Mouse (Mus musculus) stomach, embryonic 15.5 days (tissue): Measurements from ENCODE around the gene Mroh9. TPM values are rescaled to one million over a fixed set of nuclear protein-coding genes. Genes with fewer than 3 reads are reported as not detected.

ENCODE experiments used
- ATAC-seq: fragments of 200-750 bp; cut with Nextera tagmentation; 2 replicates; pipeline ENCODE4 v1.8.0; 2017; ENCODE audit warnings: low read depth, moderate number of reproducible peaks, moderate TSS enrichment; ENCODE audit not compliant: insufficient read depth, low FRiP score
- H3K27ac ChIP-seq: fragments of 300-500 bp; sonication (generic); 2 replicates; pipeline ENCODE4 v1.5.1; 2015; ENCODE audit warnings: mild to moderate bottlenecking, inconsistent platforms
- H3K27me3 ChIP-seq: fragments of 300-500 bp; sonication (generic); replicated peaks from 2 replicates; pipeline ENCODE4 v1.6.1; 2015; ENCODE audit warnings: inconsistent platforms
- H3K36me3 ChIP-seq: fragments of 300-500 bp; sonication (generic); 2 replicates; pipeline ENCODE4 v1.6.1; 2015; ENCODE audit warnings: inconsistent platforms
- H3K4me1 ChIP-seq: fragments of 300-500 bp; sonication (generic); 2 replicates; pipeline ENCODE4 v1.6.1; 2015; ENCODE audit warnings: inconsistent platforms
- H3K4me2 ChIP-seq: fragments of 300-500 bp; sonication (generic); 2 replicates; pipeline ENCODE4 v1.6.1; 2015; ENCODE audit warnings: mild to moderate bottlenecking, inconsistent platforms
- H3K4me3 ChIP-seq: fragments of 300-500 bp; sonication (generic); replicated peaks from 2 replicates; pipeline ENCODE4 v1.5.1; 2015; ENCODE audit warnings: inconsistent platforms
- H3K9ac ChIP-seq: fragments of 300-500 bp; sonication (generic); 2 replicates; pipeline ENCODE4 v1.6.1; 2015; ENCODE audit warnings: inconsistent platforms
- H3K9me3 ChIP-seq: fragments of 300-500 bp; sonication (generic); 2 replicates; pipeline ENCODE4 v1.6.1; 2016; ENCODE audit warnings: inconsistent platforms
- WGBS: fragments of 180-500 bp; shearing (Covaris S2); methylation state at CpG from one replicate; pipeline ENCODE4 v1.1.7; 2015; 5-methylcytosine and 5-hydroxymethylcytosine counted together
- polyA plus RNA-seq: library from polyadenylated mRNA; unstranded; fragments of >200 nt; fragmentation: Nextera tagmentation; extraction: Ambion mirVana; gene quantifications from 2 replicates; pipeline ENCODE4 v1.2.1, GENCODE M21; 2015

The Mroh9 gene
- not detected in 2 replicates for polyA plus RNA-seq

GRCm38 (mm10) chr1:163085570-163085969, at the start of gene Mroh9:
Mroh9 (minus strand) TSS chr1:163085670.
- Histone ChIP-seq H3K27me3 (no peaks in the 10 kb centered on the region), H3K36me3 (no peaks in the 10 kb centered on the region), H3K27ac (no peak within 1 kb of the TSS), H3K4me1 (no peaks in the 10 kb centered on the region), H3K9me3 (no peaks in the 10 kb centered on the region), H3K4me3 (no peak within 1 kb of the TSS), H3K4me2 (no peak within 1 kb of the TSS), H3K9ac (no peak within 1 kb of the TSS)
- WGBS = 84% methylated on average over 2 of the region's 2 CpGs
- no peak for ATAC-seq

GRCm38 (mm10) chr1:163129976-163130375, 44.5 kb upstream of the Mroh9 start:
- H3K9ac ChIP-seq = no peak overlapping the region
- WGBS = 49% methylated on average over 3 of the region's 3 CpGs
- no peak overlapping the region for H3K27ac ChIP-seq
- H3K4me3 ChIP-seq = no peak overlapping the region
- H3K9me3 ChIP-seq = no peaks in the 10 kb centered on the region
- no peak overlapping the region for H3K4me2 ChIP-seq
- ATAC-seq = no peak
- no peaks in the 10 kb centered on the region for H3K4me1 ChIP-seq
- no peaks in the 10 kb centered on the region for H3K36me3 ChIP-seq
- H3K27me3 ChIP-seq = no peaks in the 10 kb centered on the region

- H3K4me2 ChIP-seq = no peak overlapping the region
- H3K9me3 ChIP-seq = no peaks in the 10 kb centered on the region
- no peak overlapping the region for H3K9ac ChIP-seq
- no peaks in the 10 kb centered on the region for H3K27me3 ChIP-seq
- no peak overlapping the region for H3K4me3 ChIP-seq
- H3K36me3 ChIP-seq = no peaks in the 10 kb centered on the region
- no peak overlapping the region for H3K27ac ChIP-seq
- 80% methylated on average over 9 of the region's 9 CpGs for whole genome bisulfite sequencing
- no peak for ATAC-seq
- no peaks in the 10 kb centered on the region for H3K4me1 ChIP-seq
Measured at GRCm38 (mm10) chr1:163129129-163129900, 43.8 kb upstream of the Mroh9 start.

- H3K27ac ChIP-seq = no peak overlapping the region
- H3K9ac ChIP-seq = no peak overlapping the region
- WGBS = 72% methylated on average over 7 of the region's 7 CpGs
- H3K36me3 ChIP-seq = no peaks in the 10 kb centered on the region
- H3K9me3 ChIP-seq = no peaks in the 10 kb centered on the region
- H3K27me3 ChIP-seq = no peaks in the 10 kb centered on the region
- no peak overlapping the region for H3K4me3 ChIP-seq
- ATAC-seq = no peak
- H3K4me1 ChIP-seq = no peaks in the 10 kb centered on the region
- H3K4me2 ChIP-seq = no peak overlapping the region
Measured at GRCm38 (mm10) chr1:163126175-163126881, 40.9 kb upstream of the Mroh9 start.

- no peak for ATAC-seq
- Histone ChIP-seq H3K9me3 (no peaks in the 10 kb centered on the region), H3K9ac (no peak overlapping the region), H3K4me3 (no peak overlapping the region), H3K27ac (no peak overlapping the region), H3K4me1 (no peaks in the 10 kb centered on the region), H3K4me2 (no peak overlapping the region), H3K36me3 (no peaks in the 10 kb centered on the region), H3K27me3 (no peaks in the 10 kb centered on the region)
- 91% methylated on average over 1 of the region's 1 CpGs for WGBS
Measured at GRCm38 (mm10) chr1:163122414-163122813, 36.9 kb upstream of the Mroh9 start.

GRCm38 (mm10) chr1:163113461-163114174, 28.1 kb upstream of the Mroh9 start:
- H3K4me3 ChIP-seq = no peak overlapping the region
- 40% methylated on average over 8 of the region's 8 CpGs for WGBS

GRCm38 (mm10) chr1:163112482-163113164, 27.2 kb upstream of the Mroh9 start:
- Histone ChIP-seq H3K4me2 (no peak overlapping the region), H3K36me3 (no peaks in the 10 kb centered on the region), H3K4me3 (no peak overlapping the region), H3K27me3 (no peaks in the 10 kb centered on the region), H3K9ac (no peak overlapping the region), H3K9me3 (no peaks in the 10 kb centered on the region), H3K4me1 (no peaks in the 10 kb centered on the region), H3K27ac (no peak overlapping the region)
- no peak for ATAC-seq
- WGBS = 63% methylated on average over 4 of the region's 4 CpGs

More at GRCm38 (mm10) chr1:163113461-163114174, 28.1 kb upstream of the Mroh9 start:
- no peak overlapping the region for H3K4me2 ChIP-seq
- no peak for ATAC-seq
- H3K9ac ChIP-seq = no peak overlapping the region
- H3K27me3 ChIP-seq = no peaks in the 10 kb centered on the region
- H3K27ac ChIP-seq = no peak overlapping the region
- no peaks in the 10 kb centered on the region for H3K9me3 ChIP-seq
- H3K4me1 ChIP-seq = no peaks in the 10 kb centered on the region
- no peaks in the 10 kb centered on the region for H3K36me3 ChIP-seq

- no peaks in the 10 kb centered on the region for H3K27me3 ChIP-seq
- no peak overlapping the region for H3K9ac ChIP-seq
- ATAC-seq = no peak
- no peaks in the 10 kb centered on the region for H3K36me3 ChIP-seq
- no peaks in the 10 kb centered on the region for H3K4me1 ChIP-seq
- no peak overlapping the region for H3K27ac ChIP-seq
- no peak overlapping the region for H3K4me3 ChIP-seq
- no peaks in the 10 kb centered on the region for H3K9me3 ChIP-seq
- 53% methylated on average over 1 of the region's 1 CpGs for WGBS
- H3K4me2 ChIP-seq = no peak overlapping the region
Measured at GRCm38 (mm10) chr1:163104960-163105359, 19.5 kb upstream of the Mroh9 start.

- H3K9ac ChIP-seq = no peak overlapping the region
- no peak overlapping the region for H3K27ac ChIP-seq
- H3K36me3 ChIP-seq = no peaks in the 10 kb centered on the region
- H3K4me1 ChIP-seq = no peaks in the 10 kb centered on the region
- ATAC-seq = no peak
- H3K4me3 ChIP-seq = no peak overlapping the region
- no peak overlapping the region for H3K4me2 ChIP-seq
- H3K27me3 ChIP-seq = no peaks in the 10 kb centered on the region
- WGBS = 46% methylated on average over 10 of the region's 10 CpGs
- H3K9me3 ChIP-seq = no peaks in the 10 kb centered on the region
Measured at GRCm38 (mm10) chr1:163091438-163092155, 6.1 kb upstream of the Mroh9 start.

- no peak for ATAC-seq
- H3K36me3 ChIP-seq = no peaks in the 10 kb centered on the region
Measured at GRCm38 (mm10) chr1:163070502-163070901, 15.0 kb downstream of the Mroh9 start.

GRCm38 (mm10) chr1:163060381-163060780, 25.1 kb downstream of the Mroh9 start:
- H3K9ac ChIP-seq = no peak overlapping the region
- H3K9me3 ChIP-seq = no peaks in the 10 kb centered on the region
- no peak overlapping the region for H3K4me3 ChIP-seq
- H3K27me3 ChIP-seq = no peaks in the 10 kb centered on the region
- H3K27ac ChIP-seq = no peak overlapping the region
- no peaks in the 10 kb centered on the region for H3K4me1 ChIP-seq
- no peak for ATAC-seq
- H3K4me2 ChIP-seq = no peak overlapping the region
- no peaks in the 10 kb centered on the region for H3K36me3 ChIP-seq
- 88% methylated on average over 3 of the region's 3 CpGs for WGBS

More at GRCm38 (mm10) chr1:163070502-163070901, 15.0 kb downstream of the Mroh9 start:
- 5% methylated on average over 1 of the region's 1 CpGs for WGBS
- no peaks in the 10 kb centered on the region for H3K27me3 ChIP-seq
- no peaks in the 10 kb centered on the region for H3K4me1 ChIP-seq
- no peak overlapping the region for H3K4me3 ChIP-seq
- no peak overlapping the region for H3K9ac ChIP-seq
- no peak overlapping the region for H3K4me2 ChIP-seq
- H3K27ac ChIP-seq = no peak overlapping the region
- no peaks in the 10 kb centered on the region for H3K9me3 ChIP-seq
